Mouse (Mus musculus): ENCODE measurements at regions not wholly inside any gene's neighbourhood (a gene's known extent, or its start where the extent isn't known, plus 50 kb on each side); places are given as distances from the start of the nearest gene placed in this dataset.
A peak's percentile ranks its signal among the peaks of the same experiment; 100 is the strongest.
"Not testable (repeated sequence)": the region's sequence is repeated elsewhere in the genome, so short reads cannot be mapped to it uniquely, and the experiment has no call there.

GRCm38 (mm10) chr10:85731163-85731562 lies 98.1 kb upstream of the Pwp1 start:
- not testable (repeated sequence) for DNase-seq

- peak; percentile 68 for DNase-seq
Measured at GRCm38 (mm10) chr10:85731796-85732388, 97.4 kb upstream of the Pwp1 start.

- DNase-seq, result peak; percentile 16
Measured at GRCm38 (mm10) chr10:85737796-85738195, 91.5 kb upstream of the Pwp1 start.

- no peak for DNase-seq
Measured at GRCm38 (mm10) chr10:85739008-85739407, 90.3 kb upstream of the Pwp1 start.

- peak; percentile 79 for DNase-seq
Measured at GRCm38 (mm10) chr10:85739565-85739964, 89.7 kb upstream of the Pwp1 start.

- DNase-seq, result peak; percentile 59
Measured at GRCm38 (mm10) chr10:85741972-85742371, 87.3 kb upstream of the Pwp1 start.

- peak; percentile 73 for DNase-seq
Measured at GRCm38 (mm10) chr10:85745390-85745789, 83.9 kb upstream of the Pwp1 start.

- DNase-seq, result peak; percentile 65
Measured at GRCm38 (mm10) chr10:85745818-85746217, 83.5 kb upstream of the Pwp1 start.

GRCm38 (mm10) chr10:85749549-85749948 lies 79.7 kb upstream of the Pwp1 start:
- peak; percentile 75 for DNase-seq

- DNase-seq, result peak; percentile 31
Measured at GRCm38 (mm10) chr10:85775035-85775434, 54.3 kb upstream of the Pwp1 start.
